Mouse (Mus musculus): ENCODE data around the gene Krtap22-2.
"Not testable (repeated sequence)": the region's sequence is repeated elsewhere in the genome, so short reads cannot be mapped to it uniquely, and the experiment has no call there.

Krtap22-2 gene

GRCm38 (mm10) chr16:89010659-89011058 lies at the start of gene Krtap22-2:
Gene Krtap22-2, minus strand, starts transcription at chr16:89010759.
- no peak for ATAC-seq (ENCODE audit: insufficient number of reproducible peaks, low FRiP score, low TSS enrichment)

- ATAC-seq (ENCODE audit: insufficient number of reproducible peaks, low FRiP score, low TSS enrichment), result no peak
Measured at GRCm38 (mm10) chr16:89047783-89048182, 37.2 kb upstream of the Krtap22-2 start, which contains the start of gene Krtap6-5. Gene Krtap6-5, minus strand, starts transcription at chr16:89047883.

GRCm38 (mm10) chr16:89041372-89041771 lies 30.8 kb upstream of the Krtap22-2 start, which contains the start of gene Gm10228:
Gene Gm10228, minus strand, starts transcription at chr16:89041472.
- not testable (repeated sequence) for ATAC-seq (ENCODE audit: insufficient number of reproducible peaks, low FRiP score, low TSS enrichment)

GRCm38 (mm10) chr16:89031399-89031798 lies 20.8 kb upstream of the Krtap22-2 start, which contains the start of gene Krtap6-1:
Gene Krtap6-1, plus strand, starts transcription at chr16:89031699.
- not testable (repeated sequence) for ATAC-seq (ENCODE audit: insufficient number of reproducible peaks, low FRiP score, low TSS enrichment)

GRCm38 (mm10) chr16:89014984-89015383 lies 4.4 kb upstream of the Krtap22-2 start, which contains the start of gene Gm10229:
Gene Gm10229, plus strand, starts transcription at chr16:89015284.
- ATAC-seq (ENCODE audit: insufficient number of reproducible peaks, low FRiP score, low TSS enrichment), result not testable (repeated sequence)

GRCm38 (mm10) chr16:89013973-89014372 lies 3.4 kb upstream of the Krtap22-2 start:
- ATAC-seq (ENCODE audit: insufficient number of reproducible peaks, low FRiP score, low TSS enrichment), result no peak

GRCm38 (mm10) chr16:88962773-88963172 lies 47.8 kb downstream of the Krtap22-2 start, which contains the start of gene Krtap16-3:
Gene Krtap16-3, minus strand, starts transcription at chr16:88962873.
- no peak for ATAC-seq (ENCODE audit: insufficient number of reproducible peaks, low FRiP score, low TSS enrichment)

All from cerebellum, adult (tissue).